Mouse (Mus musculus): Measurements from ENCODE around the gene Polr3h.

DNA sequence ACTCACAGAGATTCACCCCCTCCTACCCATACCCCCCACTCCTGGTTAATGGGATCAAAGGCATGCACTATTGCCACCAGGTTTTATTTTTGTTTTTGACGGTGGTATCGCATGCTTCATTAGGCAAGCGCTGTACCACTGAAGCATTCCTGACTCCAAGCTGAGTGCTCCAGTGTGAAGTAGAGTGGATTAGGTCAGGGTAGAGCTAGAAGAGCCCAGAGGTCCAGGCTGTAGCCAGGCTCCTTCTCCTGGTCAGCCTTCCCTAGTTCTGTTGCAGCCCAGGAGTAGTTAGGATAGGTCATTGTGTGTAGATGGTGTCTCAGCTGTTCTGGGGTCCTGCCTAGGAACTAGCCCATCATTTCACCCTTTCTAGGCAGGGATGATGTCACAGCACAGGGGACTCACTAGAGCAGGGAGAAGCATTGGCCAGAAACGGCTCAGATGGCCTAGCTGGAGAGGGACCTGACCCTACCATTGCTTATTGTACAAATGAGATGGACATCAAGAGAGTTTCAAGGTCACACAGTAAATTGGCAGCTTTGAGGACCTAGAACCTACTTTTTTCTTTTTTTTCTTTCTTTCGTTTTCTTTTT is 80.9 kb downstream of the Polr3h start:
- TF ChIP-seq CTCF (IDR thresholded peaks at IDR 0.05; ENCODE audit: control insufficient read depth, insufficient read depth, insufficient read length) = no peak
- TF ChIP-seq MAX (IDR thresholded peaks at IDR 0.05) = no peak
- TF ChIP-seq USF1 (IDR thresholded peaks at IDR 0.05; ENCODE audit: low read depth) = no peak
- no peak for TF ChIP-seq CEBPB (IDR thresholded peaks at IDR 0.05; ENCODE audit: low read depth)
- no peak for TF ChIP-seq MYOG (IDR thresholded peaks at IDR 0.05; ENCODE audit: control insufficient read depth, extremely low read depth, insufficient read length)
